Mouse (Mus musculus): ENCODE measurements around the gene Rngtt. TPM values are rescaled to one million over a fixed set of nuclear protein-coding genes. Genes with fewer than 3 reads are reported as not detected.

The Rngtt gene
- polyA plus RNA-seq, 1 experiment from 2014 or later = 29.4 TPM

DNA sequence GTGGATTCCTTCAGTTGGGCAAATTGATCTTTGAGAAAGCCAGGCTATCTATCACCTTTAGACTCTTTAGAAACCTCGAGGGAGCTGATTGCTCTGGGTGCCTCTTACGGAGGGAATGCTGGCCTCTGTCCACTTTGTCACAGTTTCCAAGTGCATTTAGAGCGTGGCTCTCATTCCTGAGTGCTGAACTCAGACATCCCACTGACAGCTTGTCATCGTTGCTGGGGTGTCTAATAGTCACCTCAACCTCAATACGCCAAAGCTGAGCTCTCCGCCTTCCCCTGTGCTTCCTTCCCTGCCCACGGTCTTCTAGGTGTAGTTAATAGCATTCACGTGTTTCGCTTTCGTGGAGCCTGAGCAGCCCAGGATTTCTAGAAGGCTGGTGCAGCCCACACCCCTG is 200.4 kb downstream of the Rngtt start:
- Histone ChIP-seq H3K27me3 (no peaks in the 10 kb centered on the region), H3K27ac (no peak overlapping the region), H3K4me1 (replicated peaks) (no peaks in the 10 kb centered on the region), H3K4me2 (no peak overlapping the region), H3K4me3 (no peak overlapping the region), H3K36me3 (0 out of 2 replicates have a peak, but pooled peaks cover 3% of the 10 kb centered on the region), H3K9ac (no peak overlapping the region), H3K9me3 (no peaks in the 10 kb centered on the region)
- no peak for ATAC-seq (ENCODE audit: low FRiP score)
- 85% methylated on average over 10 of the region's 10 CpGs for WGBS

DNA sequence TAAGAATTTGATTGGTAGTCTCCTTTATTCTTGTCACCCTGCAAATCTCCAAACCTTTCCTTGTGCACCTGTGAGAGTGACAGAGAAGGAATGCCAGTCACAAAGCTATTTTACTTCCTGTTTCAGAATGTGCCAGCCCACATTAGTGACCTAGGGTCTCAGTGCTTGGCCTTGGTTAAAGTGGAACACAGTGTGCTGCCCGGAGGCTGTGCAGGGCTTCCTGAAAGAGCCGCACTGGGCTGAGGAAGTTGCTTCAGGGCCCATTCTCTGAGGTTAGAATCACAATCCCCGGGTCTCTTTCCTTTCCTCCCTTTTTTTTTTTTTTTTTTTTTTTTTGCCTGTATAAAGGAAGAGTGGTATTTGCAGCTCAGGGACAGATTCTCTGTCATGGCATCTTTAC is 203.3 kb downstream of the Rngtt start:
- no peak for ATAC-seq (ENCODE audit: low FRiP score)
- Histone ChIP-seq H3K4me1 (replicated peaks) (no peaks in the 10 kb centered on the region), H3K27me3 (no peaks in the 10 kb centered on the region), H3K9ac (no peak overlapping the region), H3K4me2 (no peak overlapping the region), H3K4me3 (no peak overlapping the region), H3K36me3 (no peaks in the 10 kb centered on the region), H3K9me3 (no peaks in the 10 kb centered on the region), H3K27ac (no peak overlapping the region)
- 71% methylated on average over 3 of the region's 3 CpGs for WGBS

DNA sequence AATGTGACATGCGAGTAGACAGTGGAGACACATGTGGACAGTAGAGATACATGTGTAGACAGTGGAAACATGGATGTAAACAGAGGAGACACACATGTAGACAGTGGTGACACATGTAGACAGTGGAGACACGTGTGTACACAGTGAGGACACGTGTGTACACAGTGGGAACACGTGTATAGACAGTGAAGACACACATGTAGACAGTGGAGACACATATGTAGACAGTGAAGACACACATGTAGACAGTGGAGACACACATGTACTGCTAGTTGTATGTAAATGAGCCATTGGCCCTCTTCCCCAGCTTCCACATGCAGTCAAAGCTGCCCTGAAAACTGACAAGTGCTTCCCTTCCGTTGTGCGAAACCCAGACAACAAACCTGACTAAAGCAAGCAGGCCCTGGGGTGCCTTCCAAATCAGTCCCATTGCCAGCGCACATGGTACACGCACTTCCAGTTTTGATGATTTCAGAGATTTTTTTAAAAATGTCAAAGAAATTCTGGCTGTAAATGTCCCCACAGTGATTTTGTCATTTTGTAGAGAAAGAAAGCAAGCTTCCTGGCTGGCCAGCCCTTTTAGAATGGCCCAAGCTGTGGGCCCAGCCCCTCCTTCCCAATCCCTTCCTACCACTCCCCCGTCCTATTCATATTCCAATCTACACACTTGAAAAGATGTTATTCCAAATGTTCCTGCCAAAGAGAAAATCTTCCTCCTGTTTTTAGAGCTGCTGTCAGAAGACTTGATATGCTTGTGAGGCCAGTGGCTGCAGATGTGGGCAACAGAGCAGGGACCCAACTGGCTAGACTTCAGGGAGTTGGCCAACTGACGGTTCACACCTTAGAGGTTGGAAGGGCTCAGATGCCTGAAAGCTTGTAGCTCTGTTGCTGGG is 204.2 kb downstream of the Rngtt start:
- no peaks in the 10 kb centered on the region for H3K27me3 ChIP-seq
- H3K4me3 ChIP-seq = no peak overlapping the region
- H3K27ac ChIP-seq = no peak overlapping the region
- no peaks in the 10 kb centered on the region for H3K9me3 ChIP-seq
- no peaks in the 10 kb centered on the region for H3K36me3 ChIP-seq
- H3K4me1 ChIP-seq (replicated peaks) = no peaks in the 10 kb centered on the region
- no peak overlapping the region for H3K9ac ChIP-seq
- 87% methylated on average over 10 of the region's 10 CpGs for WGBS
- no peak for ATAC-seq (ENCODE audit: low FRiP score)
- no peak overlapping the region for H3K4me2 ChIP-seq

DNA sequence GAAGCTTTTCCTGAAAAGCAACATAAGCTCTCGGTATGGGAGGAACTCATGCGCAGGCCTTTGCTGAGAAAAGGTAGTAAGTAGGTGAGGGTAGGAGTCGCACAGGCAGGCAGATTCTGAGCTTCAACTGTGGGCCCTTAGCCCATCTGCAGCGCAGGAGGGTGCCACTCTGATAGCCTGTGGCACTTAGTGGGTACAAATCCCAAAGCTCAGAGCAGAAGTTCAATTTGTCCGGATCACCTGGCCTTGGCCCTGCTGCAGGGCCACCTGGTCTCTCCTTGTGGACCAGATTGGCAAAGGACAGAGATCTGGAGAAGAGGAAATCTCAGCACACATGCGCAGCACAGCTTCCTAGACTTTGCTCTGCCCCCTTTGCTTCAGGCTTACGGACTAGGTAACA is 210.1 kb downstream of the Rngtt start:
- ATAC-seq (ENCODE audit: low FRiP score) = no peak
- H3K36me3 ChIP-seq = no peaks in the 10 kb centered on the region
- H3K27ac ChIP-seq = no peak overlapping the region
- H3K27me3 ChIP-seq = no peaks in the 10 kb centered on the region
- no peaks in the 10 kb centered on the region for H3K9me3 ChIP-seq
- no peak overlapping the region for H3K4me3 ChIP-seq
- peaks cover 7% of the 10 kb centered on the region; the same call in 1 of the 2 replicates for H3K4me1 ChIP-seq (replicated peaks)
- H3K9ac ChIP-seq = no peak overlapping the region
- H3K4me2 ChIP-seq = no peak overlapping the region
- WGBS = 87% methylated on average over 7 of the region's 7 CpGs

DNA sequence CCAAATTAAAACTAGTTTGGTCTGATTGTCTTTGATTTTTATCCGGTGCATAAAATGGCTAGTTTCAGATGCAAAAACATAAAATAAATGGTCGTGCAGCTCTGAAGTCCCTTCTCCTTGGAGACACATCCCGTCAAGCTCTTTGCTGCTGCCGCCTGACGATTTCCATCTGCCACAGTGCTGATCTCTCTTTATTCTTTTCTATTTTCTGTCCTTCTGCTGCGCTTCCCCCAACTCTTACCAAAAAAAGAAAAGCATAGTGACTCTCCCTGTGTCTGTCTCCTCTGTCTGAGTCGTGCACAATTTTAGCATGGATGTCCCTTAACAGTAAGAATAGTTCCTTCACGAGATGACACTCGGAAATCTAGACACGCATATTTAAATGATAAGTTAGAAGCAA is 210.8 kb downstream of the Rngtt start:
- Histone ChIP-seq H3K4me2 (no peak overlapping the region), H3K27me3 (no peaks in the 10 kb centered on the region), H3K9me3 (no peaks in the 10 kb centered on the region), H3K9ac (no peak overlapping the region), H3K36me3 (no peaks in the 10 kb centered on the region), H3K27ac (no peak overlapping the region), H3K4me1 (replicated peaks) (peaks cover 8% of the 10 kb centered on the region), H3K4me3 (no peak overlapping the region)
- whole genome bisulfite sequencing = 75% methylated on average over 10 of the region's 10 CpGs
- no peak for ATAC-seq (ENCODE audit: low FRiP score)

DNA sequence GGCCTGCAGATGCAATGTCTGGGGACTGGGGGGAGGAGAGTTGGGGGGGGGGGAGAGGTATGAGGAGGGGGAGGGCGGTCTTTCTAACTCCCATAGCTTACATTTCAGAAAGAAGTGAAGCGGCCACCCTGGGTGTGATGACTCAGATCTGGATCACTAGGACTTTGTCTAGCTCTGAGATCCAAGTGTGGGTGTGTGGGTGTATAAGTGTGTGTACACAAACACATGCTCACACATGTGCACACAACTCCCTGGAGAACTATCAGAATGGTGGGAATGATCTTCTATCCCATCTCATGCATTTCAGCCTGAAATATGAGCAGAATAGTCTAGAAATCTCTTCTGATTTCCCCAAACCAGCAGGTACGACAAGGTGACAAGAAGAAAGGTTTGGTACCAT is 213.7 kb downstream of the Rngtt start:
- no peak for ATAC-seq (ENCODE audit: low FRiP score)
- Histone ChIP-seq H3K4me1 (replicated peaks) (peaks cover 21% of the 10 kb centered on the region), H3K4me2 (no peak overlapping the region), H3K9ac (no peak overlapping the region), H3K4me3 (no peak overlapping the region), H3K36me3 (no peaks in the 10 kb centered on the region), H3K9me3 (no peaks in the 10 kb centered on the region), H3K27ac (no peak overlapping the region), H3K27me3 (no peaks in the 10 kb centered on the region)
- WGBS = 95% methylated on average over 3 of the region's 3 CpGs

DNA sequence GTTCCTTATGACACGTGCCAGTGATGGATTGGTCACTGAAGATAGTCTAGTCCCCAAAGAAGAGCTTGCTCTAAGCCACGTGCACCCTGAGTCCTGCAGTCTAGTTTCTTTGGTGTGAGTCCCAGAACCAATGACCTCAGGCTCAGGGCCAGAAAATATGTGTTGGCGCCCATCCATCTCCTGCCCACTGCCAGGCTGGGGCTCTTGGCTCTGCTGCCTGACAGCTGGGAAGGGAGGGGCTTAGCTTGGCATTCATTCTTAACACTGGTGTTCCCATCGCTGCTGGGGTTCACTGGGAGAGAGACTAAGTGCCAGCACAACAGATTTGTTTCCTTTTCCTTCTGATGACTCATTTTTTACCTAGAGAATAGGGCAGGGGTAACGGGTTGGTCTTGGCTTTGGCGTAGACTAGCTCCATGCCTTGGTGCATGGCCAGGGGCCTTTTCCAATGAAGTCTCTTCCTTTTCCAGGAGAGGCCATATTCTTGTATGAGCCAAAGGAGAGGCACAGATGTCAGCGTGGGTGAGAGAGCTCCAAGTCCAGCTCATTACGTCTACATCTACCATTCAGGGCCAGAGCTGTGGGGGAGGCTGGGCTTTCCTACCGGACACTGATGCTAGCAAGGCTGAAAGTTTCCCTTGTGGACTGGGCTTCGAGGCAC is 214.5 kb downstream of the Rngtt start:
- Histone ChIP-seq H3K4me3 (no peak overlapping the region), H3K4me1 (replicated peaks) (peaks cover 21% of the 10 kb centered on the region), H3K27ac (no peak overlapping the region), H3K4me2 (no peak overlapping the region), H3K9me3 (no peaks in the 10 kb centered on the region), H3K27me3 (no peaks in the 10 kb centered on the region), H3K36me3 (no peaks in the 10 kb centered on the region), H3K9ac (no peak overlapping the region)
- 81% methylated on average over 10 of the region's 10 CpGs for WGBS
- peak; percentile 72 for ATAC-seq (ENCODE audit: low FRiP score)

DNA sequence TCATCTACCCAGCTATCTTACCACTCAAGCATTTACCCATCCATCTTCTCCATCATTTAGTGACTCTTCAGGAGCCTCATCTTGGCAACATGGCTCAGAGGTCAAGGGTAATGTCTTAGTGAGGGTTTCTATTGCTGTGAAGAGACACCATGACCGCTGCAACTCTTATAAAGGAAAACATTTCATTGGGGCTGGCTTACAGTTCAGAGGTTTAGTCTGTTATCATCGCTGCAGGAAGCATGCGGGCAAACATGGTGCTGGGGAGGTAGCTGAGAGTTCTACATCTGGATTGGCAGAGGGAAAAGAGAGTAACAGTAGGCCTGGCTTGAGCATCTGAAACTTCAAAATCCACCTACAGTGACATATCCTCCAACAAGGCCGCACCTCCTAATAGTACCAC is 215.2 kb downstream of the Rngtt start:
- H3K27ac ChIP-seq = no peak overlapping the region
- no peak for ATAC-seq (ENCODE audit: low FRiP score)
- H3K4me3 ChIP-seq = no peak overlapping the region
- H3K9me3 ChIP-seq = no peaks in the 10 kb centered on the region
- no peak overlapping the region for H3K4me2 ChIP-seq
- H3K9ac ChIP-seq = no peak overlapping the region
- WGBS = 97% methylated on average over 4 of the region's 4 CpGs
- peaks cover 20% of the 10 kb centered on the region for H3K4me1 ChIP-seq (replicated peaks)
- H3K27me3 ChIP-seq = no peaks in the 10 kb centered on the region
- H3K36me3 ChIP-seq = no peaks in the 10 kb centered on the region

DNA sequence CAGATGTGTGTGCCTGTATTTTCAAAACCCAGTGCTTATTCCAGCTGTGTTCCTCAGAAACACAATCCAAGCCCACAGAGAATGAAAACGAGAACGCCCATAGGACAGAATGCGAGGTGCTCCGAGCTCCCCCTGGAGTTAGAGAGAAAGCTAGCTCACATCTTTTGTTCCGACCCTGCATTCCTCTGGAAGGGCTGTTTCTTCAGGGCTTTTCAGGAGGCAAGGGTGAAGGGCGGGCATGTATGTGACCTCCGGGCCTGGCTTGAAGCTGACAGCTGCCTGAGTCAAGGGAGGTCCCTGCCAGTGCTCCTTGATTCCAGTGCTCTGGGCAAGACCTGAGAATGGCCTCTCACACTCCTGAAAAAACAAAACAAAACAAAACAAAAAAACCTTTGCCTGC is 216.0 kb downstream of the Rngtt start:
- no peaks in the 10 kb centered on the region for H3K9me3 ChIP-seq
- no peaks in the 10 kb centered on the region for H3K36me3 ChIP-seq
- no peak for ATAC-seq (ENCODE audit: low FRiP score)
- no peak overlapping the region for H3K4me3 ChIP-seq
- H3K27me3 ChIP-seq = no peaks in the 10 kb centered on the region
- H3K4me2 ChIP-seq = no peak overlapping the region
- no peak overlapping the region for H3K27ac ChIP-seq
- WGBS = 15% methylated on average over 7 of the region's 7 CpGs
- H3K9ac ChIP-seq = no peak overlapping the region
- peaks cover 14% of the 10 kb centered on the region for H3K4me1 ChIP-seq (replicated peaks)

DNA sequence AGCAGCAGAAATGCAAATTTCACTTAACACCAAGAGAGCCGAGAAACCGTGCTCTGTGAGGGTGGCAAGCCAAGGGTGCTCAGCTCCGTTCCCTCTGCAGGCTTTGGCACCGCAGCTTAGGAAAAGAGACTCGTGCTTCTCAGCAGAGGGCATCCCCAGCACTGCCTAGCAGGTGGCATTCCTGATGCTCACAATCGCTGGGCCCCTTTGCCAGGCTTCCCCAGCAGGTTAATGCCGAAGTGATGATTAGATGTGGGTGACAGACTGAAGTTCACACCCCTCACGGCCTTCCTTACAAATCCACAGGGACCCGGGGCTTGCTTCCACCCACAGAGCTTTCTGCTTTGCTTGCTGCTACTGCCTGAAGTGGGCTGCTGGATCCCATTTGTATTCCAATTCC is 216.6 kb downstream of the Rngtt start:
- Histone ChIP-seq H3K27me3 (no peaks in the 10 kb centered on the region), H3K4me3 (no peak overlapping the region), H3K27ac (no peak overlapping the region), H3K9ac (no peak overlapping the region), H3K4me2 (no peak overlapping the region), H3K9me3 (no peaks in the 10 kb centered on the region), H3K4me1 (replicated peaks) (peaks cover 14% of the 10 kb centered on the region), H3K36me3 (no peaks in the 10 kb centered on the region)
- ATAC-seq (ENCODE audit: low FRiP score) = no peak
- 42% methylated on average over 9 of the region's 9 CpGs for WGBS

DNA sequence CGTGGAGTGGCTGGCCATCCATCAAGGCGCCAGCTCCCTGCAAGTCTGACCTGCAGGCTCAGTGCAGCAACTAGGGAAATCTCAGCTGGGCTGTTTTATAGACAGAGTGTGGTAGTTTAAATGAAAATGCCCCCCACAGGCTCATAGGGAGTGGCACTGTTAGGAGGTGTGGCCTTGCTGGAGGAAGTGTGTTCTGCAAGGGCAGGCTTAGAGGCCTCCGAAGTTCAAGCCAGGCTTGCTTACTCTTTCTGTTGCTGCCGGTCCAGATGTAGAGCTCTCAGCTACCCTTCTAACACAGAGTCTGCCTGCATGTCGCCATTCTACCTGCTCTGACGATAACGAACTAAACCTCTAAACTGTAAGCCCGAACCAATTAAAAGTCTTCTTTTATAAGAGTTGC is 222.5 kb downstream of the Rngtt start:
- Histone ChIP-seq H3K9me3 (no peaks in the 10 kb centered on the region), H3K27ac (no peak overlapping the region), H3K36me3 (no peaks in the 10 kb centered on the region), H3K27me3 (no peaks in the 10 kb centered on the region), H3K4me3 (no peak overlapping the region), H3K4me2 (no peak overlapping the region), H3K9ac (no peak overlapping the region), H3K4me1 (replicated peaks) (no peaks in the 10 kb centered on the region)
- no peak for ATAC-seq (ENCODE audit: low FRiP score)
- 71% methylated on average over 8 of the region's 8 CpGs for WGBS

DNA sequence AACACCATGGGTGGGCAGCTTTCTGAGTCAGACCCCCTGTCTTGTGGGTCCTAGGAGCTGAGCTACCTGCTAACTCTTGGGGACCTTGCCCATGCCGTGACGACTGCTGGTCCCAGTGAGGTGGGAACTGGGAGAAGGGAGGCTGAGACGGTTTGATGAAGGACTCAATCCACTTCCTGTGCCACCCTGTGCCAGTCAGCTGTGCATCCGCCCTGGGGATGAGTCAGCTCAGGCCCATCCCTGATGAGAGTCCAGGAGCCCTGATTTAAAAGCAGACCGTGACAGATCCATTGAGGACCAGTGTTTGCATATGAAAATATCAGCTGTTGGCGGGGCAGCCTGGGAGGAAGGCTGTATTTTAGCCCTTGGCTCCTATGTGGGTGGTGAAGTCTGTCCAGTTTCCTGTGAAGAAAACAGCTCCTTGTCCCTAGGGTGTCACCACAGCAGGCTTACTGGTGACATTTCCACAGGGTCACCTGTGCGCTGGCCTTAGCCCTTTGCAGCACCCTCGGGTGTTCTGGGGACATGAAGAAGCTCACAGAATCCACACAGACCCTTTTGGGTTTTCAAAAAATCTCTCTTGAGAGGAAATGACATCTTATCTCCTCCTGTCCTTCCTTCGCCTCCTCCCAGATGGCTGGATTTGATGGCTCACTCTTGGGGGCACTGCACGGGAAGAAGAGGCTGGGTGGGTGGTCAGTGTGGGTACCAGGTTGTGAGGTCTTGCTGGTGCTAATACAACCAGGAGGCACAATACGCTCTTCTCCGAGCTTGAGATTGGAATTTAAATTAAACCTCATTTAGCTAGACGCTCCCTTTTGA is 234.9 kb downstream of the Rngtt start:
- peak; percentile 55; the same call in 1 of the 2 replicates for ATAC-seq (ENCODE audit: low FRiP score)
- H3K4me2 ChIP-seq = no peak overlapping the region
- H3K9me3 ChIP-seq = no peaks in the 10 kb centered on the region
- no peaks in the 10 kb centered on the region for H3K27me3 ChIP-seq
- H3K36me3 ChIP-seq = no peaks in the 10 kb centered on the region
- no peak overlapping the region for H3K4me3 ChIP-seq
- WGBS = 44% methylated on average over 13 of the region's 13 CpGs
- H3K9ac ChIP-seq = 0 out of 2 replicates have a peak overlapping the region, but pooled peaks have one; percentile 35
- H3K4me1 ChIP-seq (replicated peaks) = peaks cover 27% of the 10 kb centered on the region
- H3K27ac ChIP-seq = 0 out of 2 replicates have a peak overlapping the region, but pooled peaks have one; percentile 30
